Mouse (Mus musculus) ES-E14 (cell line): Measurements from ENCODE around the gene Tpsb2.

Source experiments
- CHD2 ChIP-seq: IDR thresholded peaks from 2 replicates; pipeline ENCODE4 v1.6.1; 2014; ENCODE audit warnings: mild to moderate bottlenecking, low read depth, low read length, inconsistent platforms
- HCFC1 ChIP-seq: IDR thresholded peaks from 2 replicates; pipeline ENCODE4 v1.6.1; 2012; ENCODE audit warnings: low read length, inconsistent platforms, borderline replicate concordance; ENCODE audit not compliant: insufficient read depth
- MAFK ChIP-seq: IDR thresholded peaks from 2 replicates; pipeline ENCODE4 v1.6.1; 2014; ENCODE audit warnings: mild to moderate bottlenecking, low read depth, low read length, inconsistent platforms; ENCODE audit not compliant: insufficient read depth
- ZNF384 ChIP-seq: IDR thresholded peaks from 2 replicates; pipeline ENCODE4 v1.6.1; 2012; ENCODE audit warnings: low read depth, low read length, inconsistent platforms

DNA sequence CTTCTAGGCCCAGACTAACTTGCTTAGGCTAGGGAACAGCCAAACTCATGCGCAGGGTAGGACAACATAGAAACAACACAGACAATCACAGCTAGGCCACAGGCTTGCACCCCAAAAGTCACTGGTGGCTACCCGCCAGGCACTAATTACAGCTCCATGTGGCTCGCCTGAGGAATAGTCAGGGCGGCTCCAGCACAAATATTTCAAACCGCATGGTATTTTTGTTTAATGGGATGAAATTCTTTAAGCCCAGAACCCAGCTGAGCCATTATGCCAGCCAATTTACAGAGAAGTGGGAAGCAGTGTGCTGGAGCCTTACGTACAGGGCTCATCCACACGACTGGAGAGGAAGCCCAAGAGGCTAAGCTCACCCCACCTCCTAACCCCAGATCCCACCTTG, 43.5 kb downstream of the Tpsb2 start:
- TF ChIP-seq CHD2: no peak
- no peak for TF ChIP-seq ZNF384
- no peak for TF ChIP-seq HCFC1
- TF ChIP-seq MAFK: no peak
